In genomic region chr7:126825952-126826351, GRCm38 (mm10) we compare ENCODE assay signal across 39 mouse cellular contexts. TPM values are rescaled to one million over a fixed set of nuclear protein-coding genes. Genes with fewer than 3 reads are reported as not detected.
DNase-seq lines count a peak whose midpoint lies in the region; ATAC-seq and TF ChIP-seq lines count a peak whose summit lies in the region.
"Had no signal": no experiment of that assay in that cellular context is flagged by ENCODE, and none has a peak within 500 bp of the region (broad histone marks: within the 10 kb centered on the region; RNA-seq: fewer than 3 reads in every experiment).

No protein-coding gene starts in this region.

- peaks cover 66% of the 10 kb centered on the region for H3K4me1 ChIP-seq in hindbrain, embryonic 13.5 days (replicated peaks)
- peaks cover 23% of the 10 kb centered on the region for H3K4me1 ChIP-seq in hindbrain, postnatal 0 days (ENCODE audit: insufficient read depth, low read length)

- H3K27ac ChIP-seq in hindbrain, embryonic 13.5 days, result no peak overlapping the region
- no peak overlapping the region for H3K27ac ChIP-seq in hindbrain, postnatal 0 days
- H3K27ac ChIP-seq: embryonic facial prominence, embryonic 13.5 days; forebrain, embryonic 10.5 days; hindbrain, embryonic 10.5 days; liver, embryonic 14.5 days; midbrain, embryonic 12.5 days had no signal

- H3K36me3 ChIP-seq in hindbrain, embryonic 13.5 days, result peaks cover 27% of the 10 kb centered on the region
- peaks cover 5% of the 10 kb centered on the region; the same call in 1 of the 2 replicates for H3K36me3 ChIP-seq in hindbrain, postnatal 0 days (ENCODE audit: insufficient read depth, low read length)
- H3K36me3 ChIP-seq: embryonic facial prominence, embryonic 13.5 days; forebrain, embryonic 10.5 days; hindbrain, embryonic 10.5 days had no signal

- H3K4me2 ChIP-seq in hindbrain, embryonic 13.5 days, result peak overlapping the region; percentile 73; the same call in 1 of the 2 replicates
- H3K4me2 ChIP-seq in hindbrain, postnatal 0 days (ENCODE audit: low read depth, low read length), result no peak overlapping the region
- H3K4me2 ChIP-seq: embryonic facial prominence, embryonic 13.5 days had no signal

- H3K27me3 ChIP-seq in hindbrain, embryonic 13.5 days, result no peaks in the 10 kb centered on the region
- no peaks in the 10 kb centered on the region for H3K27me3 ChIP-seq in hindbrain, postnatal 0 days (ENCODE audit: insufficient read depth, low read length)

- no peak for TF ChIP-seq CTCF in hindbrain, postnatal 0 days (IDR thresholded peaks at IDR 0.05; ENCODE audit: low read depth)

- peak overlapping the region; percentile 87; the same call in 1 of the 2 replicates for H3K9ac ChIP-seq in hindbrain, embryonic 13.5 days
- H3K9ac ChIP-seq in hindbrain, postnatal 0 days (replicated peaks; ENCODE audit: low read length), result no peak overlapping the region
- H3K9ac ChIP-seq: embryonic facial prominence, embryonic 13.5 days; liver, embryonic 14.5 days; midbrain, embryonic 12.5 days had no signal

- 78% methylated on average over 5 of the region's 5 CpGs for WGBS in hindbrain, embryonic 13.5 days
- WGBS in hindbrain, postnatal 0 days, result 73% methylated on average over 5 of the region's 5 CpGs

- peak; percentile 22 for DNase-seq in cerebellum, adult 11-12 months
- no peak for DNase-seq in cerebellum, adult 9-10 months
- no peak for DNase-seq in hindbrain, postnatal 0 days (ENCODE audit: low spot score)
- peak; percentile 95 for DNase-seq in retina, adult 2 months (ENCODE audit: low read depth, low spot score)
- no peak for DNase-seq in retina, embryonic 14.5 days (ENCODE audit: low spot score)
- no peak for DNase-seq in lung, postnatal 36 days
- DNase-seq: adrenal gland, adult 2 months; forebrain, postnatal 0 days; gastrocnemius, postnatal 14 days; kidney, adult 11 months; kidney, postnatal 25 days; liver; lung, adult 2 months; lung, postnatal 10 days; right cerebral cortex, postnatal 25 days had no signal

- H3K4me3 ChIP-seq in hindbrain, embryonic 13.5 days, result no peak overlapping the region
- no peak overlapping the region for H3K4me3 ChIP-seq in hindbrain, postnatal 0 days (ENCODE audit: low read length)
- H3K4me3 ChIP-seq: embryonic facial prominence, embryonic 13.5 days; forebrain, embryonic 10.5 days; myocyte had no signal

- no peaks in the 10 kb centered on the region for H3K9me3 ChIP-seq in hindbrain, embryonic 13.5 days
- no peaks in the 10 kb centered on the region for H3K9me3 ChIP-seq in hindbrain, postnatal 0 days (ENCODE audit: low read length)
- H3K9me3 ChIP-seq: embryonic facial prominence, embryonic 13.5 days; forebrain, embryonic 10.5 days; hindbrain, embryonic 10.5 days; midbrain, embryonic 12.5 days had no signal

- no peak for ATAC-seq in hindbrain, embryonic 13.5 days (ENCODE audit: low FRiP score)
- ATAC-seq in hindbrain, postnatal 0 days, result no peak
- ATAC-seq: activated CD4-positive, CD25-positive, alpha-beta regulatory T cell, adult 4 months; forebrain, postnatal 0 days had no signal

RNA-seq across cellular contexts. Expression of gene 4930451I11Rik, which starts 5.5 kb away (rescaled TPM):
- not detected in 2 replicates for polyA plus RNA-seq in hindbrain, embryonic 13.5 days (2015; fragmentation: Nextera tagmentation; extraction: Ambion mirVana)
- total RNA-seq in hindbrain, postnatal 0 days (2014; rRNA removed), result not detected in 2 replicates
- 0.54 TPM in 1 of 2 replicates, not detected in the other for polyA plus RNA-seq in hindbrain, postnatal 0 days (2015; fragmentation: Nextera tagmentation; extraction: Ambion mirVana)
- total RNA-seq: adrenal gland, adult 2 months; adrenal gland, postnatal 4 days; CH12.LX; common myeloid progenitor, adult 5-6 weeks; ES-E14; forebrain, postnatal 0 days; gastrocnemius, postnatal 14 days; granulocyte monocyte progenitor cell, adult 5-6 weeks; heart, postnatal 14 days; layer of hippocampus, adult 18-20 months; layer of hippocampus, postnatal 10 days; left cerebral cortex, adult 18-20 months; left cerebral cortex, postnatal 14 days had no signal
- polyA plus RNA-seq: activated CD4-positive, CD25-positive, alpha-beta regulatory T cell, adult 4 months; adrenal gland, adult 2 months; C2C12; embryonic facial prominence, embryonic 13.5 days; forebrain, embryonic 10.5 days; forebrain, postnatal 0 days; heart, embryonic 14.5 days; hindbrain, embryonic 10.5 days; kidney, embryonic 14.5 days; limb, embryonic 11.5 days; liver, embryonic 14.5 days; lung, adult 2 months; midbrain, embryonic 12.5 days; myocyte; stomach, embryonic 16.5 days; urinary bladder, adult 2 months had no signal

RNA-seq across cellular contexts. Expression of gene Doc2a, which starts 21.3 kb away (rescaled TPM):
- 7.1 and 9.3 TPM in 2 replicates for polyA plus RNA-seq in hindbrain, embryonic 13.5 days (2015; fragmentation: Nextera tagmentation; extraction: Ambion mirVana)
- total RNA-seq in hindbrain, postnatal 0 days (2014; rRNA removed), result 40.5 and 57.3 TPM in 2 replicates
- 31.3 and 37.6 TPM in 2 replicates for polyA plus RNA-seq in hindbrain, postnatal 0 days (2015; fragmentation: Nextera tagmentation; extraction: Ambion mirVana)
- total RNA-seq: common myeloid progenitor, adult 5-6 weeks; gastrocnemius, postnatal 14 days; heart, postnatal 14 days had no signal
- polyA plus RNA-seq: activated CD4-positive, CD25-positive, alpha-beta regulatory T cell, adult 4 months; C2C12; myocyte; urinary bladder, adult 2 months had no signal

RNA-seq across cellular contexts. Expression of gene Fam57b, which starts 28.5 kb away (rescaled TPM):
- 52.1 and 55.6 TPM in 2 replicates for polyA plus RNA-seq in hindbrain, embryonic 13.5 days (2015; fragmentation: Nextera tagmentation; extraction: Ambion mirVana)
- 40.1 and 44.8 TPM in 2 replicates for total RNA-seq in hindbrain, postnatal 0 days (2014; rRNA removed)
- 40.7 and 44.3 TPM in 2 replicates for polyA plus RNA-seq in hindbrain, postnatal 0 days (2015; fragmentation: Nextera tagmentation; extraction: Ambion mirVana)
- total RNA-seq: common myeloid progenitor, adult 5-6 weeks; granulocyte monocyte progenitor cell, adult 5-6 weeks had no signal
- polyA plus RNA-seq: activated CD4-positive, CD25-positive, alpha-beta regulatory T cell, adult 4 months; limb, embryonic 11.5 days had no signal

RNA-seq across cellular contexts. Expression of gene Ppp4c, which starts 33.7 kb away (rescaled TPM):
- 196 and 214 TPM in 2 replicates for polyA plus RNA-seq in hindbrain, embryonic 13.5 days (2015; fragmentation: Nextera tagmentation; extraction: Ambion mirVana)
- total RNA-seq in hindbrain, postnatal 0 days (2014; rRNA removed), result 126 and 199 TPM in 2 replicates
- 142 and 143 TPM in 2 replicates for polyA plus RNA-seq in hindbrain, postnatal 0 days (2015; fragmentation: Nextera tagmentation; extraction: Ambion mirVana)

RNA-seq across cellular contexts. Expression of gene Hirip3, which starts 35.8 kb away (rescaled TPM):
- polyA plus RNA-seq in hindbrain, embryonic 13.5 days (2015; fragmentation: Nextera tagmentation; extraction: Ambion mirVana), result 20.2 and 25.7 TPM in 2 replicates
- 4.3 and 9.4 TPM in 2 replicates for total RNA-seq in hindbrain, postnatal 0 days (2014; rRNA removed)
- 20.6 and 21.1 TPM in 2 replicates for polyA plus RNA-seq in hindbrain, postnatal 0 days (2015; fragmentation: Nextera tagmentation; extraction: Ambion mirVana)

Comparison
In these comparisons a context has a peak if more than half of its experiments do, and no peak if none do; other contexts are left out.
1. DNase-seq: peak in cerebellum, adult 11-12 months (single experiment) and retina, adult 2 months (single experiment); none in cerebellum, adult 9-10 months (single experiment), hindbrain, postnatal 0 days (single experiment), retina, embryonic 14.5 days (single experiment) and lung, postnatal 36 days (single experiment).